Mouse (Mus musculus) lung, embryonic 16.5 days (tissue): Measurements from ENCODE around the gene Ifngr1. TPM values are rescaled to one million over a fixed set of nuclear protein-coding genes. Genes with fewer than 3 reads are reported as not detected.

Experiments
- ATAC-seq: fragments of 200-750 bp; cut with Nextera tagmentation; 2 replicates; pipeline ENCODE4 v1.8.0; 2017; ENCODE audit warnings: low read depth, mild to moderate bottlenecking, moderate library complexity
- H3K27ac ChIP-seq: fragments of 300-500 bp; sonication (generic); 2 replicates; pipeline ENCODE4 v1.5.1; 2014; ENCODE audit warnings: mild to moderate bottlenecking, control low read depth, low read length
- H3K27me3 ChIP-seq: fragments of 300-500 bp; sonication (generic); 2 replicates; pipeline ENCODE4 v1.6.1; 2014; ENCODE audit warnings: low read depth, low read length, mixed read lengths; ENCODE audit not compliant: control insufficient read depth, insufficient read depth
- H3K36me3 ChIP-seq: fragments of 300-500 bp; sonication (generic); 2 replicates; pipeline ENCODE4 v1.6.1; 2014; ENCODE audit warnings: low read length; ENCODE audit not compliant: control insufficient read depth, insufficient read depth
- H3K4me1 ChIP-seq: fragments of 300-500 bp; sonication (generic); replicated peaks from 2 replicates; pipeline ENCODE4 v1.6.1; 2014; ENCODE audit warnings: low read length, mixed read lengths; ENCODE audit not compliant: control insufficient read depth, insufficient read depth
- H3K4me2 ChIP-seq: fragments of 300-500 bp; sonication (generic); 2 replicates; pipeline ENCODE4 v1.6.1; 2014; ENCODE audit warnings: low read depth, low read length, control low read depth
- H3K4me3 ChIP-seq: fragments of 300-500 bp; sonication (generic); 2 replicates; pipeline ENCODE4 v1.5.1; 2014; ENCODE audit warnings: mild to moderate bottlenecking, low read length, control low read depth
- H3K9ac ChIP-seq: fragments of 300-500 bp; sonication (generic); 2 replicates; pipeline ENCODE4 v1.6.1; 2014; ENCODE audit warnings: low read length, control low read depth
- H3K9me3 ChIP-seq: fragments of 300-500 bp; sonication (generic); 2 replicates; pipeline ENCODE4 v1.6.1; 2016; ENCODE audit warnings: low read length; ENCODE audit not compliant: control insufficient read depth
- WGBS: fragments of 180-500 bp; shearing (Covaris S2); extraction: QIAGEN DNeasy Blood & Tissue Kit; methylation state at CpG from one replicate; pipeline ENCODE4 v1.1.7; 2014; 5-methylcytosine and 5-hydroxymethylcytosine counted together
- polyA plus RNA-seq: library from polyadenylated mRNA; unstranded; fragments of >200 nt; fragmentation: Nextera tagmentation; extraction: Ambion mirVana; gene quantifications from 2 replicates; pipeline ENCODE4 v1.2.1, GENCODE M21; 2015

The Ifngr1 gene
- polyA plus RNA-seq, 1 experiment from 2014 or later: 79.0 TPM

GRCm38 (mm10) chr10:19645119-19645518 lies 53.4 kb downstream of the Ifngr1 start:
- 78% methylated on average over 2 of the region's 2 CpGs for WGBS
- H3K27me3 ChIP-seq: no peaks in the 10 kb centered on the region
- H3K9me3 ChIP-seq: no peaks in the 10 kb centered on the region
- H3K4me2 ChIP-seq: no peak overlapping the region
- no peak overlapping the region for H3K9ac ChIP-seq
- H3K36me3 ChIP-seq: no peaks in the 10 kb centered on the region
- no peak for ATAC-seq
- H3K27ac ChIP-seq: no peak overlapping the region
- H3K4me1 ChIP-seq: no peaks in the 10 kb centered on the region
- no peak overlapping the region for H3K4me3 ChIP-seq

GRCm38 (mm10) chr10:19657426-19657825 lies 65.7 kb downstream of the Ifngr1 start:
- 78% methylated on average over 9 of the region's 9 CpGs for WGBS
- Histone ChIP-seq H3K4me3 (no peak overlapping the region), H3K9ac (no peak overlapping the region), H3K4me2 (no peak overlapping the region), H3K4me1 (no peaks in the 10 kb centered on the region), H3K27ac (no peak overlapping the region), H3K36me3 (no peaks in the 10 kb centered on the region), H3K9me3 (no peaks in the 10 kb centered on the region), H3K27me3 (no peaks in the 10 kb centered on the region)
- no peak for ATAC-seq

Other genes with a start within 250 kb of the Ifngr1 start
- gene Olig3, start 235.4 kb upstream of the Ifngr1 start, polyA plus RNA-seq: not detected in 2 replicates
- gene Il22ra2, start 30.0 kb downstream of the Ifngr1 start, polyA plus RNA-seq: not detected in 2 replicates
- gene Il20ra, start 120.6 kb downstream of the Ifngr1 start, polyA plus RNA-seq: 0.14 and 0.19 TPM in 2 replicates